Mouse (Mus musculus) ovary, postnatal 10 days (tissue): ENCODE results near the gene Tspan9.

Experiments used
- DNase-seq: peaks from one replicate; pipeline ENCODE4 v3.0.0; 2022; ENCODE audit warnings: low spot score

The Tspan9 gene

GRCm38 (mm10) chr6:128143390-128144020 lies at the start of gene Tspan9:
Gene Tspan9, minus strand, starts transcription at chr6:128143594.
- peak; percentile 55 for DNase-seq

- DNase-seq: no peak
These were observed 40.1 kb upstream of the Tspan9 start for GRCm38 (mm10) chr6:128183521-128183920.

- no peak for DNase-seq
These were observed 37.8 kb upstream of the Tspan9 start for GRCm38 (mm10) chr6:128181176-128181575.

GRCm38 (mm10) chr6:128179651-128180050 lies 36.3 kb upstream of the Tspan9 start:
- DNase-seq: no peak

- no peak for DNase-seq
These were observed 35.9 kb upstream of the Tspan9 start for GRCm38 (mm10) chr6:128179247-128179646.

- DNase-seq: no peak
These were observed 35.3 kb upstream of the Tspan9 start for GRCm38 (mm10) chr6:128178681-128179080.

- no peak for DNase-seq
These were observed 25.6 kb upstream of the Tspan9 start for GRCm38 (mm10) chr6:128168785-128169679.

- no peak for DNase-seq
These were observed 22.2 kb upstream of the Tspan9 start for GRCm38 (mm10) chr6:128165564-128165963.

- no peak for DNase-seq
These were observed 21.2 kb upstream of the Tspan9 start for GRCm38 (mm10) chr6:128164632-128165031.

- no peak for DNase-seq
These were observed 15.7 kb upstream of the Tspan9 start for GRCm38 (mm10) chr6:128159092-128159491.

- no peak for DNase-seq
These were observed 14.6 kb upstream of the Tspan9 start for GRCm38 (mm10) chr6:128158031-128158430.

GRCm38 (mm10) chr6:128156476-128156875 lies 13.1 kb upstream of the Tspan9 start:
- no peak for DNase-seq

- no peak for DNase-seq
These were observed 12.5 kb upstream of the Tspan9 start for GRCm38 (mm10) chr6:128155935-128156334.

GRCm38 (mm10) chr6:128145765-128146164 lies 2.4 kb upstream of the Tspan9 start:
- DNase-seq: no peak

GRCm38 (mm10) chr6:128142369-128143278 lies 770 bp downstream of the Tspan9 start:
- peak; percentile 33 for DNase-seq

- no peak for DNase-seq
These were observed 2.7 kb downstream of the Tspan9 start for GRCm38 (mm10) chr6:128140724-128141123.

GRCm38 (mm10) chr6:128137855-128138254 lies 5.5 kb downstream of the Tspan9 start:
- no peak for DNase-seq

- no peak for DNase-seq
These were observed 6.7 kb downstream of the Tspan9 start for GRCm38 (mm10) chr6:128136654-128137053.

GRCm38 (mm10) chr6:128135459-128135858 lies 7.9 kb downstream of the Tspan9 start:
- DNase-seq: no peak

GRCm38 (mm10) chr6:128135006-128135405 lies 8.4 kb downstream of the Tspan9 start:
- DNase-seq: no peak

GRCm38 (mm10) chr6:128134196-128134924 lies 9.0 kb downstream of the Tspan9 start:
- DNase-seq: no peak
